Mouse (Mus musculus) heart, adult 10 weeks (tissue): ENCODE results near the gene Gadd45g. TPM values are rescaled to one million over a fixed set of nuclear protein-coding genes. Genes with fewer than 3 reads are reported as not detected.

Source experiments
- polyA plus RNA-seq: library from polyadenylated mRNA; stranded (reverse); fragments of 350-450 nt; fragmentation: Illumina TruSeq; extraction: RNeasy Lipid Tissue Mini Kit (QIAGEN cat#74804); gene quantifications from one replicate; pipeline ENCODE4 v1.2.3, GENCODE M21; 2014; ENCODE audit warnings: low read depth, low replicate concordance

The Gadd45g gene
- 22.7 TPM for polyA plus RNA-seq

GRCm38 (mm10) chr13:51846301-51846867, at the start of gene Gadd45g:
Gene Gadd45g, plus strand, starts transcription at chr13:51846678.

Other genes with a start within 250 kb of the Gadd45g start
- gene Cks2, start 201.4 kb upstream of the Gadd45g start, polyA plus RNA-seq, result 1.8 TPM
- 18.9 TPM for gene Secisbp2, start 195.0 kb upstream of the Gadd45g start, polyA plus RNA-seq
- 39.1 TPM for gene Sema4d, start 52.9 kb upstream of the Gadd45g start, polyA plus RNA-seq